Mouse (Mus musculus) bone marrow, adult 2 months (tissue): ENCODE measurements around the gene Teddm1b.

Experiments
- CTCF ChIP-seq: fragments of 200-500 bp; IDR thresholded peaks from 2 replicates; pipeline ENCODE4 v1.5.1; 2011; ENCODE audit warnings: low read length, control low read depth; ENCODE audit not compliant: control insufficient read depth, insufficient read depth
- POLR2A ChIP-seq: fragments of 200-500 bp; IDR thresholded peaks from 2 replicates; pipeline ENCODE4 v1.6.1; 2011; ENCODE audit warnings: low read depth, mild to moderate bottlenecking, control low read depth, low read length, borderline replicate concordance; ENCODE audit not compliant: control insufficient read depth

DNA sequence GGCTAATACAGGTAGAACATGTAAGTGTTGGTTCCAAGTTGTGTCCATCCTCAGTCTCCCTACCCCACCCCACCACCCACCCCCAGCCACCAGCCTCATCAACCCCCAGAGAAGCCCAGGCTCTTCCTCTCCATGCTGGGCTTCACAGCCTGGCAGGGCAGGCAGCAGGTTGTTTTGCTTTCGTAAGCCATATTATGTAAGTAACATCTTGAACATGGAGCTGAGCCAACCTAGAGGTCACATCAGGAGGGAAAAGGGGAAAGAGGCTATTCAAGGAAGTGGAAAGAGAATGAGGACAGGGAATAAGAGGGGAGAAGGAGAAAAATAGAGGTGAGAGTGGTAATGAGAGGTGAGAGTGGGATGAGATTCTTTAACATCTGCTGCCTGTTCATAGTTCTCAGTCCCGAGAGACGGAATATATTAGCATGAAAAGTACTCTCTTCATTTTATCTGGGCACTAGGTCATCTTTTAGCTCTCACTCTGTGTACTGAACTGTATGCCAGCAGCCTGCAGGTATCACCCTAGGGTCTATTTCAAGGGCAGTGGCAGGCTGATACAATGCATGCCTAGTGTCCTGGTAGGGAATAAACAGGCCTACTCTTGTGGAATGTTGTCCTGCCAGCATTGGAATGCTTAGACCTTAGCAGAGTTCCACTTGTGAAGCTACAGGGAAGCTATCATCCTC lies 44.5 kb downstream of the Teddm1b start:
- TF ChIP-seq POLR2A (no peak), CTCF (no peak)
